Mouse (Mus musculus): ENCODE measurements around the gene Dnah11.

Gene Dnah11

GRCm38 (mm10) chr12:117857023-117857422 is 341.8 kb downstream of the Dnah11 start:
- 71% methylated on average over 9 of the region's 9 CpGs for WGBS

GRCm38 (mm10) chr12:117853316-117853715 is 345.5 kb downstream of the Dnah11 start:
- WGBS, result 21% methylated on average over 6 of the region's 6 CpGs

DNA sequence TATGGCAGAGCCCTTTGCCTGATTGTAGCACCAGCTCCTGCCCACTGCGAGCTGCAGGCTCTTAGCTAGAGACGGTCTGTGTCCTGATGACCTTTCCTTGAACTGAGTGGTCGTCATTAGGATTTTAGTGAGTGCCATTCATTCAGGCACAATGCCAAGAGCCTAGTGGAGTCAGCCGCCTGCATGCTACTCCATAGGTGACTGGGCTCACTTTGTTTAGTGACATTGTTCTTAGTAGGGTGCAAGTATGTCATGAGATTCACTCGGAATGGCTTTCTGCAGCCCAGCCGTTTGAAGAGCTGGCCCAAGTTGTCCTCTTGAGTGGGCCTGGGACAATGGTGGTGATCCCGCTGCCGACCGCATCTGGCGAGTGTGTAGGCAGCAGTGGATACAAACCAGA is 348.4 kb downstream of the Dnah11 start:
- 78% methylated on average over 10 of the region's 10 CpGs for WGBS

DNA sequence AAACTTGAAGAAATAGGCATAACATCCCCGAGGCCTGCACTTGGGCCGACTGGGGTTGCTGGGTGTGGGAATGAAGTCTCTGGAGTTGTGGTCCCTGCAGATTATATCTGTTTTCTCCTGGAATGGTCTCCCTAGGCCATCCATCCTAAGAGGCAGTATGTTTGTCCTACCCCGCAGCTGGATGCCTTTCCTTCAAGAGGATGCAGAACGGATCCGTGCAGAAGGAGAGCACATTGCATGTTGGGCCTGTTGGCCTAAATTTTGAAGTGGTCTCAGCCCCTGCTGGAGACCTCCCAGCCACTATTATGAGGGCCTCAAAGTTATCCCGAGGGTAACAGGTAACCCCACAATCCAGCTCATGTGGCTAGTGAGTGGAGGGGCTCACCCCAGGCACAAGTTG is 350.2 kb downstream of the Dnah11 start:
- 98% methylated on average over 6 of the region's 6 CpGs for WGBS

- 44% methylated on average over 2 of the region's 2 CpGs for WGBS
Observed at GRCm38 (mm10) chr12:117844917-117845316, 353.9 kb downstream of the Dnah11 start.

DNA sequence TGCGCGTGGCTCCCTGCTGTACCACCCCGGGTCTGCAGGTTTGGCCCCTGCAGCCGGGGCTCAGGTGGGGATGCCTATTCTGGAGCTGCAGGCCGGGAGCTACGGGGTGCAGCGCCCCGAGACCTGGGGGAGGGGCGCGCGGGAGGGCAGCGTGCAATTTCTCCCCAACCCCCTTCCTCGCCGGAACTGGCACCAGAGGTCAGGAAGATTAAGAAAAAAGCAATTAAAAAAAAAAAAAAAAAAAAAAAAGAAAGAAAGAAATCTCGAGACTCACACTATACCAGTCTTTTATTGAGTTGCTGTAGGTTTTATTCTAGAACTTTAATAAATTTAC is 354.8 kb downstream of the Dnah11 start:
- 2% methylated on average over 15 of the region's 15 CpGs for WGBS

DNA sequence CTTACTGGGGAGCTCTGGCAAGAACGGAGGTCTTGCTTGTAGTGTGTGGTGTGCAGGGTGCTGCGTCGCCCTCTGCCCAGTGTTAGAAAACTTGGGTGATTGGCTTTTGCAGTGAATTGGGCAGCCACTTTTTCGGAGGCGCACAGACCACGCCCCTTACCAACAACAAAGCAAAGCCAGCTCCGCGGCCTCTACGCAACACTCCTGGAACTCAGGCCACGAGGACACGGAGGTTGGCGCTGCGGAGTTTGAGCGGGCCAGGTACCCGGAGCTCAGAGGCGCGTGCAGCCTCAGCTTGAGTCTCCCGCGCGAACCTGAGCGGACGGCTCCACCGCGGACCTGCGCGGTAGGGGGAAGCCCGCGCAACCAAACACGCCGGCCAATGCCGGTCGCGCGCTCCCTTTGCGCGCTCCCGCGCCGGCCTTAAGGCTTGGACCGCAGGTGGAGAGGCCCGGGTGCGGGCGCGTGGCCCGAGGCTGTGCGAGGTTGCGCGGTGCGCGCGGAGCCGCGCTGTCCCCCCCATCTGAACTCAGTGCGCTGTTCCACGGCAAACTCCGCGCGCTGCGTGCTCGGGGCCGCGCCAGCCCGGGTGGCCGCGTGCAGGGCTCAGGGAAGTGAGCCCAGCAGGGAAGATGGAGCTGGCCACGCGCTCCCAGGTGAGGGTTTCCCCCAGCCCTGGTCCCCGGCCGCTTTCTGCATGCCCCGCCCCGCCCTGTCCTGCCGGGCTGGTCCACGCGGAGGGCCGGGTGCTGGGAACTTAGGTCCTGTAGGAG is 355.4 kb downstream of the Dnah11 start:
- WGBS, result under 1% methylated on average over 75 of the region's 75 CpGs

GRCm38 (mm10) chr12:117842676-117843075 is 356.2 kb downstream of the Dnah11 start:
- WGBS, result 53% methylated on average over 1 of the region's 1 CpGs

GRCm38 (mm10) chr12:117840705-117841104 is 358.1 kb downstream of the Dnah11 start:
- WGBS, result 90% methylated on average over 1 of the region's 1 CpGs

DNA sequence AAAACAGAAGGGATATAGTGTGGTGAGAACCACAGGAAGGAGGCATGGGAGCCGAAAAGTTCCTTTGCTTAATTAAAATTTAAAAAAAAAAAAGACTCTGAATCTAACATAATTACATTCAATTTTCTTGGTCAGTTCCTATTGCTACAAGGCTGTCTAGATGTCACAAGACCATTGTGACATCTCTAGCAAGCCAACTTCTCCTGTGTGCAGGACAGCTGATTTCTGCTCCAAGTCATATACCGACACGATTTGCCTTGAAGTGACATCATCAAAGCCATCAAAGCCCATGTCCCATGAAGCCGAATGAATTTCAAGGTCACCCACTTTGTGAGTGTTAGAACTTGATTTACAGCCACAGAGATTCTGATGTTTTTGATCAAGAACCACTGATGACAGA is 361.5 kb downstream of the Dnah11 start:
- WGBS, result 93% methylated on average over 4 of the region's 4 CpGs

DNA sequence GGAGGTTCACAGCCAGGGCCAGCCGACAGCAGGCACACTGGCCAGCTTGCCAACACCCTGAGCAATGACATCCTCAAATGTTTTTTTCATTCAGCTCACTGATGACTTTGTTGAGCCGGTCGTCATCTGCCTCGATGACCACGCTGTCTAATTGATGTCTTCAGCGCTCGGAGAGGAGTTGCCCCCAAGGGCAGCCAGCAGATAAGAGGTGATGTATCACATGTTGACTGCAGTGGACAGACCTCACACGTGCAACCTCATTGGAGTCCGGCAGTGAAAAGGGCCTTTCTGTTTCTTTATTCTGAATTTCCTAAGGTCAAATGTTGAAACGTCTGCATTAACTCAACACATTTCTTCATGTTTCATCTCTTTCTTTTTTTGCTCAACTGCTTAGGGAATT is 363.5 kb downstream of the Dnah11 start:
- 80% methylated on average over 10 of the region's 10 CpGs for WGBS

DNA sequence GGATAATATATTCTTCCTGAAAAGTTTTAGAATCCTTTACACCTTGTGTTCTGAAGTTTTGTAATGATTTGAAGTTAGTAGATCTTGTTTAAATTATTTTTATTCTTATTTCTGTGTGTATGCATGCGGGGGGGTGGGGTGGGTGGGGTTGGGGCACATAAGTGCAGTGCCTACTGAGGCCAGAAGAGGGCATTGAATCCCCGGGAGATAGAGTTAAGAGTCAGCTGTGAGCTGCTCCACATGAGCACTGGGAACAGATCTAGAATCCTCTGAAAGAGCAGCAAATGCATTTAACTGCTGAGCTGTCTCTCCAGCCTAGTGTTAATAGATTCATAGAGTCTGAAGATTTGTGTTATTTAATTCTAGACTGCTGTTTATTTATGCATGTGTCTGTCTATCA is 364.2 kb downstream of the Dnah11 start:
- 87% methylated on average over 2 of the region's 2 CpGs for WGBS

DNA sequence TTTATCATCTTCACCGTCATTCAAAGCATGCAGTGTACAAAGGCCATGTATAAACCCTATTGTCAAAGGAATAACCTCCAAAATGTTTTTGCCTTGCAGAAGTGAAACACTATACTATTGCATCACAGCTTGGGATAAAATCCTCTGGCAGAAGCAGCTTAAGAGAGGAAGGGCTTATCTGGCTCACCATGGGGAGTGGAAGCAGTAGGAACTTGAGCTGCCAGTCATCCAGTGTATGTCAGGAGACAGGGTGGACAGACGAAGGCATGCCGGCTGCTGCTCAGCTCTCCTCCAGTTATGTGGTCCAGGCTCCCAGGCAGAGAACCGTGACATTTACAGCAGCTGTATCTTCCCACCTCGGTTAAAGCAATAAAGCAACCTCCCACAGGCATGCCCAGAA is 366.7 kb downstream of the Dnah11 start:
- WGBS, result 77% methylated on average over 5 of the region's 5 CpGs

GRCm38 (mm10) chr12:117831351-117831961 is 367.4 kb downstream of the Dnah11 start:
- 81% methylated on average over 8 of the region's 8 CpGs for WGBS

- WGBS, result 71% methylated on average over 3 of the region's 3 CpGs
Observed at GRCm38 (mm10) chr12:117828350-117828749, 370.5 kb downstream of the Dnah11 start.

Measured in cerebral cortex, adult 2 months (tissue).